Mouse (Mus musculus) forebrain, embryonic 15.5 days (tissue): Measurements from ENCODE around the gene Ccdc78. TPM values are rescaled to one million over a fixed set of nuclear protein-coding genes. Genes with fewer than 3 reads are reported as not detected.
"Not testable (repeated sequence)": the region's sequence is repeated elsewhere in the genome, so short reads cannot be mapped to it uniquely, and the experiment has no call there.

Source experiments
- ATAC-seq: fragments of 200-750 bp; cut with Nextera tagmentation; replicated peaks from 2 replicates; pipeline ENCODE4 v1.8.0; 2017; ENCODE audit warnings: mild to moderate bottlenecking, moderate TSS enrichment, moderate library complexity
- H3K27ac ChIP-seq: fragments of 300-500 bp; sonication (generic); replicated peaks from 2 replicates; pipeline ENCODE4 v1.5.1; 2015; ENCODE audit warnings: mild to moderate bottlenecking, inconsistent platforms
- H3K27me3 ChIP-seq: fragments of 300-500 bp; sonication (generic); 2 replicates; pipeline ENCODE4 v1.6.1; 2015; ENCODE audit warnings: inconsistent platforms
- H3K36me3 ChIP-seq: fragments of 300-500 bp; sonication (generic); 2 replicates; pipeline ENCODE4 v1.6.1; 2015; ENCODE audit warnings: mild to moderate bottlenecking, inconsistent platforms
- H3K4me1 ChIP-seq: fragments of 300-500 bp; sonication (generic); 2 replicates; pipeline ENCODE4 v1.6.1; 2015; ENCODE audit warnings: inconsistent platforms
- H3K4me2 ChIP-seq: fragments of 300-500 bp; sonication (generic); replicated peaks from 2 replicates; pipeline ENCODE4 v1.6.1; 2015; ENCODE audit warnings: mild to moderate bottlenecking, inconsistent platforms
- H3K4me3 ChIP-seq: fragments of 300-500 bp; sonication (generic); 2 replicates; pipeline ENCODE4 v1.5.1; 2015; ENCODE audit warnings: mild to moderate bottlenecking, inconsistent platforms
- H3K9ac ChIP-seq: fragments of 300-500 bp; sonication (generic); replicated peaks from 2 replicates; pipeline ENCODE4 v1.6.1; 2015; ENCODE audit warnings: mild to moderate bottlenecking, inconsistent platforms
- H3K9me3 ChIP-seq: fragments of 300-500 bp; sonication (generic); 2 replicates; pipeline ENCODE4 v1.6.1; 2016; ENCODE audit warnings: inconsistent platforms
- WGBS: fragments of 180-500 bp; shearing (Covaris S2); methylation state at CpG from one replicate; pipeline ENCODE4 v1.1.7; 2015; ENCODE audit warnings: mixed read lengths; 5-methylcytosine and 5-hydroxymethylcytosine counted together
- polyA plus RNA-seq: library from polyadenylated mRNA; unstranded; fragments of >200 nt; fragmentation: Nextera tagmentation; extraction: Ambion mirVana; gene quantifications from 2 replicates; pipeline ENCODE4 v1.2.1, GENCODE M21; 2015

Gene Ccdc78
- polyA plus RNA-seq: 0.17 and 0.26 TPM in 2 replicates

- Histone ChIP-seq H3K36me3 (peaks cover 28% of the 10 kb centered on the region), H3K27me3 (no peaks in the 10 kb centered on the region), H3K27ac (peak within 1 kb of the TSS; percentile 88), H3K4me1 (peaks cover 29% of the 10 kb centered on the region), H3K9me3 (no peaks in the 10 kb centered on the region), H3K9ac (peak within 1 kb of the TSS; percentile 71), H3K4me2 (peak within 1 kb of the TSS; percentile 63), H3K4me3 (peak within 1 kb of the TSS; percentile 68)
- no peak for ATAC-seq
- 86% methylated on average over 3 of the region's 3 CpGs for WGBS
Measured at GRCm38 (mm10) chr17:25786280-25786679, at the start of gene Ccdc78. Gene Ccdc78, plus strand, starts transcription at chr17:25786580.

- ATAC-seq: no peak
- no peak overlapping the region for H3K4me2 ChIP-seq
- no peaks in the 10 kb centered on the region for H3K36me3 ChIP-seq
- no peak overlapping the region for H3K27ac ChIP-seq
- H3K27me3 ChIP-seq: no peaks in the 10 kb centered on the region
- no peak overlapping the region for H3K4me3 ChIP-seq
- H3K9ac ChIP-seq: no peak overlapping the region
- 80% methylated on average over 7 of the region's 7 CpGs for WGBS
- H3K4me1 ChIP-seq: no peaks in the 10 kb centered on the region
- H3K9me3 ChIP-seq: no peaks in the 10 kb centered on the region
Measured at GRCm38 (mm10) chr17:25738861-25739260, 47.5 kb upstream of the Ccdc78 start.

DNA sequence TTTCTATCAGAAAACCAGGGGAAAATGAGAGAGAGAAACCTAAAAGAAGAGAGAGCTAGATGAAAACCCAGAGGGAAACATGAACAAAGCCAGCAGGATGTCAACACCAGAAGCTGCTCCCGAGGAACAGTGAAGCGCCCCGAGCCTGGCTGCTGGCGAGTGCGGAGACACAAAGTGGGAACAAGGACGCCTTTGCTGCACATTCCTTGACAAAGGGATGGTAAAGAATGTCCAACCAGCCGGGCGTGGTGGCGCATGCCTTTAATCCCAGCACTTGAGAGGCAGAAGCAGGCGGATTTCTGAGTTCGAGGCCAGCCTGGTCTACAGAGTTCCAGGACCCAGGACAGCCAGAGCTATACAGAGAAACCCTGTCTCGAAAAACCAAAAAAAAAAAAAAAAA is 44.9 kb upstream of the Ccdc78 start:
- 71% methylated on average over 12 of the region's 12 CpGs for WGBS
- ATAC-seq, H3K9ac ChIP-seq, H3K36me3 ChIP-seq, H3K9me3 ChIP-seq, H3K4me3 ChIP-seq, H3K4me1 ChIP-seq, H3K4me2 ChIP-seq, H3K27me3 ChIP-seq, H3K27ac ChIP-seq: not testable (repeated sequence)

DNA sequence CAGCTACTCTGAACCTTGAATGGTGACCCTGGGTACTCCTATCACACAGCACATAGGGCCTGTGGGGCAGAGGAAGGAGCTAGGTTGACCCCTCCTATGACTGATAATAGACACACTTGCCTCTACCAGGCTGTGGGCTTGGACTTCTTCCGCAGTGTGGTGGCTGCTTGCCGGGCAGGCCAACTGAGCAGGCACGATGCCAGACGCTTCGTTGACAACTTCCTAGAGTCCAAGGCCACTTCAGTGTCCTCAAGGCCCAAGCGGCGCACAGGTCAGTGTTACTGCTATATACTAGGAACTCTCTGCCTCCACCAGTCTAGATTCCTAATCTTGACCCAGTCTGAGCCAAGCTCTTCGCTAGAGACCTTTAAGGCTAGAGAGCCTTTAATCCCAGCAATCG is 42.5 kb upstream of the Ccdc78 start:
- Histone ChIP-seq H3K4me2 (no peak overlapping the region), H3K27me3 (no peaks in the 10 kb centered on the region), H3K27ac (no peak overlapping the region), H3K9ac (no peak overlapping the region), H3K9me3 (no peaks in the 10 kb centered on the region), H3K4me1 (no peaks in the 10 kb centered on the region), H3K36me3 (no peaks in the 10 kb centered on the region), H3K4me3 (no peak overlapping the region)
- 92% methylated on average over 9 of the region's 9 CpGs for WGBS
- no peak for ATAC-seq

GRCm38 (mm10) chr17:25744311-25744710 is 42.1 kb upstream of the Ccdc78 start:
- H3K4me3 ChIP-seq: no peak overlapping the region
- no peak overlapping the region for H3K27ac ChIP-seq
- H3K9me3 ChIP-seq: no peaks in the 10 kb centered on the region
- no peaks in the 10 kb centered on the region for H3K27me3 ChIP-seq
- no peak overlapping the region for H3K4me2 ChIP-seq
- no peak overlapping the region for H3K9ac ChIP-seq
- no peaks in the 10 kb centered on the region for H3K36me3 ChIP-seq
- WGBS: 78% methylated on average over 9 of the region's 10 CpGs
- ATAC-seq: no peak
- H3K4me1 ChIP-seq: no peaks in the 10 kb centered on the region

GRCm38 (mm10) chr17:25748238-25748637 is 38.1 kb upstream of the Ccdc78 start:
- no peak overlapping the region for H3K9ac ChIP-seq
- WGBS: 94% methylated on average over 4 of the region's 4 CpGs
- H3K36me3 ChIP-seq: no peaks in the 10 kb centered on the region
- H3K4me2 ChIP-seq: no peak overlapping the region
- H3K27me3 ChIP-seq: no peaks in the 10 kb centered on the region
- no peak for ATAC-seq
- H3K9me3 ChIP-seq: no peaks in the 10 kb centered on the region
- H3K4me3 ChIP-seq: no peak overlapping the region
- no peak overlapping the region for H3K27ac ChIP-seq
- peaks cover 6% of the 10 kb centered on the region; the same call in 1 of the 2 replicates for H3K4me1 ChIP-seq

- H3K9me3 ChIP-seq: no peaks in the 10 kb centered on the region
- no peak overlapping the region for H3K27ac ChIP-seq
- ATAC-seq: no peak
- 86% methylated on average over 6 of the region's 6 CpGs for WGBS
- no peak overlapping the region for H3K4me2 ChIP-seq
- no peak overlapping the region for H3K4me3 ChIP-seq
- no peaks in the 10 kb centered on the region for H3K27me3 ChIP-seq
- no peak overlapping the region for H3K9ac ChIP-seq
- H3K36me3 ChIP-seq: no peaks in the 10 kb centered on the region
- peaks cover 6% of the 10 kb centered on the region; the same call in 1 of the 2 replicates for H3K4me1 ChIP-seq
Measured at GRCm38 (mm10) chr17:25749314-25749713, 37.1 kb upstream of the Ccdc78 start.

DNA sequence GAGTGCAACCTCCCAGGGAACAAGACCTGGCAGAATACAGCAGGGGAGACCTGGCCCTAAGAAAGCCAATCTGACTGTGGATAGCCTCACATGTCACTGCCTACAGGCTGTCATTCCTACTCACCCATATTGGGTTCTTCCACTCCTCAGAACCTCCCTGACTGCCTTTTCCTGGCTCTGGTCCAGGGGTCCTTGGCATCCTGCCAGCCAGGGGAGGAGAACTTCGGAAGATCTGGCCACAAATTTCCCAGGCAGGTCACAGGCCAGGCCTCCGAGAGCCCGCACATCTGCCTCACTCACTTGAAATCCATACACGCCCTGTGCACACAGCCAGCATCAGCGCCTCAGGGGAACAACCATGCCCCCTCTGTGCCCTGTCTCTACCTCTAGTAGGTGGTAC is 34.9 kb upstream of the Ccdc78 start:
- no peaks in the 10 kb centered on the region for H3K9me3 ChIP-seq
- peaks cover 6% of the 10 kb centered on the region; the same call in 1 of the 2 replicates for H3K4me1 ChIP-seq
- no peak overlapping the region for H3K4me2 ChIP-seq
- no peak overlapping the region for H3K9ac ChIP-seq
- no peak for ATAC-seq
- no peak overlapping the region for H3K27ac ChIP-seq
- H3K27me3 ChIP-seq: no peaks in the 10 kb centered on the region
- H3K4me3 ChIP-seq: no peak overlapping the region
- WGBS: 37% methylated on average over 5 of the region's 5 CpGs
- H3K36me3 ChIP-seq: no peaks in the 10 kb centered on the region

DNA sequence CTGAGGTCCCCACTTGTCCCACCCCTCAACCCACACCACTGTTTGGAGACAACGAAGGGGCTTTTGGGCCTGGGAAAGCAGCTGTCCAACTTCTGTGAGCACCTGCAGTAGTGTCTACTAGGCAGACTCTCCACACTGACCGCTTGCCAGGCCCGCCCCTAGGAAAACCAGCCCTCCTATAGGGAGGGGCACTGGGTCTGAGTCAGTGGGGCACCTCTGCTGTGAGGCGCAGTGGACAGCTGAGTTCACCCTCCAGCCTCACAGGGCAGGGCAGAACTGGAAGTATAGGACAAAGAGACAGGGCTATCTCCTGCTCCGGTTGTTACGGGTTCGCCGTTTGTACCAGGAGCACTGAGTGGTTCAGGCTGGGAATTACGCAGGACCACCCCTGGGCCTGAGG is 32.1 kb upstream of the Ccdc78 start, which contains the start of gene Msln:
Gene Msln (minus strand): TSS at position 138 of the 400 bp plus-strand sequence.
- 79% methylated on average over 9 of the region's 9 CpGs for WGBS
- Histone ChIP-seq H3K36me3 (no peaks in the 10 kb centered on the region), H3K9ac (no peak within 1 kb of the TSS), H3K4me3 (no peak within 1 kb of the TSS), H3K4me1 (peaks cover 6% of the 10 kb centered on the region; the same call in 1 of the 2 replicates), H3K27ac (no peak within 1 kb of the TSS), H3K9me3 (no peaks in the 10 kb centered on the region), H3K4me2 (no peak within 1 kb of the TSS), H3K27me3 (no peaks in the 10 kb centered on the region)
- ATAC-seq: no peak

GRCm38 (mm10) chr17:25755086-25755485 is 31.3 kb upstream of the Ccdc78 start:
- ATAC-seq: no peak
- Histone ChIP-seq H3K4me3 (no peak overlapping the region), H3K36me3 (no peaks in the 10 kb centered on the region), H3K27me3 (no peaks in the 10 kb centered on the region), H3K27ac (no peak overlapping the region), H3K9me3 (no peaks in the 10 kb centered on the region), H3K9ac (no peak overlapping the region), H3K4me1 (peaks cover 6% of the 10 kb centered on the region; the same call in 1 of the 2 replicates), H3K4me2 (no peak overlapping the region)
- WGBS: 77% methylated on average over 4 of the region's 4 CpGs

DNA sequence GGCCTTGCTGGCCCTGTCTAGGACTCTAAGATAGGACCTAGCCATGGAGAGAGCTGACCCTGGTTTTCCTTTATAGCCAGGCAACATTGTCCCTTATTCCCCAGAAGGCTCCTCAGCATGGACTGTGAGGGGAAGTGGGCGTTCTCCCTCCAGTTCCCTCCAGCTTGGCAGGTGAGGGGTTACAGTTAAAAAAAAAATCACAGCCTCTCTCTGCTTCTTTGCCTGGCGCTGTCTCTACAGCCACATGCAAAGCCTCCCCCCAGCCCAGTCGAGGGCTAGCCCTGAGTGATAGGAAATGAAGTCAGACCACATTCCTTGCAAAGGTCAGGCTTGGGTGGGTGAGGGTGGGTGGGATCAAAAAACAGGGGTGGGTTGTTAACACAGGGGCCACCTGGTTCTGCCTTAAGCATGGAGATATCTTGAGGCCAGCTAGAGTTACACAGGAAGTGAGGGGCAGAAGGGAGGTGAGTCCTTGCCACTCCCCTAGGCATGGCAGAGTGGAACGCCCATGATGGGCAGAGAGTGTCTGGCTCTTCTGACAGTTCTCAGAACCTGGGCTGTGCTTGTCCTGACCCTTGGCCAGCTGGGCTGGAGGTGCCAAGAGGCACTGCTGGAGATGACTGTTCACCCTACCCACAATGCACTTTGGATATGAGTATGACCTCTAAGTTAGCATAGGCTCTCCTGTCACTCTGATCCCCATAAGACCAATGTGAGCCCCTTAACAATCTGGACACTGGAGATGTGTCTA is 30.6 kb upstream of the Ccdc78 start:
- Histone ChIP-seq H3K9me3 (no peaks in the 10 kb centered on the region), H3K4me2 (no peak overlapping the region), H3K27me3 (no peaks in the 10 kb centered on the region), H3K4me3 (no peak overlapping the region), H3K27ac (no peak overlapping the region), H3K9ac (no peak overlapping the region), H3K36me3 (no peaks in the 10 kb centered on the region), H3K4me1 (peaks cover 6% of the 10 kb centered on the region; the same call in 1 of the 2 replicates)
- ATAC-seq: no peak
- 59% methylated on average over 4 of the region's 4 CpGs for WGBS

GRCm38 (mm10) chr17:25756378-25757242 is 29.8 kb upstream of the Ccdc78 start:
- 78% methylated on average over 9 of the region's 9 CpGs for WGBS
- H3K27me3 ChIP-seq: no peaks in the 10 kb centered on the region
- H3K9me3 ChIP-seq: no peaks in the 10 kb centered on the region
- ATAC-seq: no peak
- H3K27ac ChIP-seq: no peak overlapping the region
- H3K4me3 ChIP-seq: no peak overlapping the region
- H3K36me3 ChIP-seq: no peaks in the 10 kb centered on the region
- H3K4me2 ChIP-seq: no peak overlapping the region
- no peak overlapping the region for H3K9ac ChIP-seq
- peaks cover 1% of the 10 kb centered on the region; the same call in 1 of the 2 replicates for H3K4me1 ChIP-seq
